Mouse (Mus musculus) brain, embryonic 18.5 days (tissue): Measurements from ENCODE around the gene Nudt19.
"Not testable (repeated sequence)": the region's sequence is repeated elsewhere in the genome, so short reads cannot be mapped to it uniquely, and the experiment has no call there.

Experiments
- DNase-seq: peaks from one replicate; pipeline ENCODE4 v3.0.0-alpha.2; 2012; ENCODE audit warnings: low read depth, low spot score

Nudt19 gene

DNA sequence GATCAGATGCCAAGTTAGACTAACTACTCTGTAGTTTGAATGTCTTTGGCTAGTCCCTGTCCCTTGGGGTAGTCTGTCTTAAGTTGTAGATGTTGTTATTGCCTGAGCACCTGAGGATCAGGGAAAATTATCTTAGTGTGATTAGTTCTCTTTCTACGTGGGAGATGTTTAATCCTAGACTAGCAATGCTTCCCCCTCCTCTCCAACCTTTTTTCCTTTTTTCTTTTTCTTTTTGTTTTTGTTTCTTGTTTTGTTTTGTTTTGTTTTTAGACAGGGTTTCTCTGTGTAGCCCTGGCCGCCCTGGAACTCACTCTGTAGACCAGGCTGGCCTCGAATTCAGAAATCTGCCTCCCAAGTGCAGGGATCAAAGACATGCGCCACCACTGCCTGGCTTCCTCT lies at the start of gene Nudt19:
Nudt19 (minus strand) TSS at position 100 of the 399 bp plus-strand sequence.
- DNase-seq, result no peak

DNA sequence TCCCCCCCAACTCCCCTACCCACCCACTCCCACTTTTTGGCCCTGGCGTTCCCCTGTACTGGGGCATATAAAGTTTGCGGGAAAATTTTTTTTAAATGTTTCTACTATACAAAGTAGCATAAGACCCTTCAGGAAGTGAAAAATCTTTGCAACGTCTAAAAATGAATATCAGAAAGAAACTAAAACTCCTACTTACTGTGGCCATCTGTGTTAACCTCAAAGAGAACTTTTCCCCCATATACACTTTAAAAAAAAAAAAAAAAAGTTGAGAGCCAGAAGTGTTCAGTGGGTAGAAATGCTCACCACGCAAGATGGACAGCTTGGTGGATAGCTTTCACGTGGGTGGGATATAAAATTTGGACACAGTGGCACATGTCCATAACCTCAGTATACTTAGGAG lies 46.7 kb upstream of the Nudt19 start:
- no peak for DNase-seq

DNA sequence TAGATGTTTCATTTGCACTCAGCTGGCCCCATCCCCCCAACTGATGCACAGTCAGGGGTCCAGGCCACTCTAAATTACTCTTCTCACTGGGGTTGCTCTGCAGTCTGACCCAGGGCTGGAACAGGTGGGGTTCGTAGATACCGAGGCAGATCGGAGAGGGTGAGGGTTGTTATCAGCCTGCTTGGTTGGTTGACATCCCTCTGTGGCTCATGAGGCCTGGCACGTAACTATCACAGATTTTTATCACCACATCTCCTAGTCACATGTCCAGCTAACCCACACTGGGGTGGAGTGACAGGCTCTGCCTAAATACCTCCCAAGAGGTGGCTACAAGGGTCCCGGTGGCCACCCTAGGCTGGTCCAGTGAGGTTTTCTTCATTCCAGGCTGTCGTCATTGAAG lies 45.0 kb upstream of the Nudt19 start:
- no peak for DNase-seq

DNA sequence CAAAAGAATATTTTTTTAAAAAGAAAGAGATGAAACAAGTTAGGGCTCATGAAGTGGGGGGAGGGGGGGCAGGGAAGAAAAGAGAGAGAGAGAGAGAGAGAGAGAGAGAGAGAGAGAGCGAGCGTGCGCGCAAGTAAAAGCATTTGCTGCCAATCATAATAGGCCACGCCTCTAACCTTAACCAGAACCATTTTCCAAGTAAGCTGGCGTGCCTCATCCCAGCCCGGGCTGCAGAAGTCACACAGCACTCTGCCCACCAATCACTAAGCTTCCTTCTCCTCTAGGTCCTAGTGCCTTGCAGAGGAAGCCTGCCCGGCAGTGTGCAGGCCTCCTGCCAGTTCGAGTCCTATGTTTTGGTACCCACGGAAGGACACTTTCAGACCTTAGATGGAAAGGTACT lies 43.9 kb upstream of the Nudt19 start:
- no peak for DNase-seq

DNA sequence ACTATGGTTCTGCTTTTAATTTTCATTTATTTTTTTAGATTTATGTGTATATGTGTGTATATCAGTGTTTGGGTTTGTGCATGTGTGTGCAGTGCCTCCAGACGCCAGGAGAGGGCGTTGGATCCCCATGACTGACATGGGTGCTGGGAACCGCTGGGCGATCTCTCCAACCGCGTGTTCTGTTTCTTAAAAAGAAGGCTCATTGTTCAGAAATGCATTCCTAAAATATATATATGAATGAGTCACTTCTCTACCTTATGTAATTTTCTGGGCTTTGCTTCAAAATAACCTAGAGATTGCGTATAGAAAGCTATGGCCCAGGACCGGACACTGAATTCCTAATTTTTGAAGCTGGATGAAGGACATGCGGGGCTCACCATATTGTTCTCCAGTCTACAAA lies 43.4 kb upstream of the Nudt19 start:
- DNase-seq, result no peak

DNA sequence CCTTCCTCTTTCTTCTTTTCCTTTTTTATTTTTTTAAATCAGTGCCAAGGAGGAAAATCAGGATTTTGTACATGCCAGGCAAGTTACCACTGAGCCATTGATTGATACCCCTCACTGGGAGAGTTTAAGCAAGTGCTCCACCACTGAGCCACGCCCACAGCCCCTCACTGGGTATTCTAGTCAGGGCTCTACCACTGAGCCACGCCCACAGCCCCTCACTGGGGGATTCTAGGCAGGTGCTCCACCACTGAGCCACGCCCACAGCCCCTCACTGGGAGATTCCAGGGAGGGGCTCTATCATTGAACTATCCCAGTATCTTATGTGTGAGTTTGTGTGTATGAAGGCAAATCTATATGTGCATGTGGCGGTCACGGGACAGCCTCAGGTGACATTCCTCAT lies 38.2 kb upstream of the Nudt19 start:
- DNase-seq, result no peak

DNA sequence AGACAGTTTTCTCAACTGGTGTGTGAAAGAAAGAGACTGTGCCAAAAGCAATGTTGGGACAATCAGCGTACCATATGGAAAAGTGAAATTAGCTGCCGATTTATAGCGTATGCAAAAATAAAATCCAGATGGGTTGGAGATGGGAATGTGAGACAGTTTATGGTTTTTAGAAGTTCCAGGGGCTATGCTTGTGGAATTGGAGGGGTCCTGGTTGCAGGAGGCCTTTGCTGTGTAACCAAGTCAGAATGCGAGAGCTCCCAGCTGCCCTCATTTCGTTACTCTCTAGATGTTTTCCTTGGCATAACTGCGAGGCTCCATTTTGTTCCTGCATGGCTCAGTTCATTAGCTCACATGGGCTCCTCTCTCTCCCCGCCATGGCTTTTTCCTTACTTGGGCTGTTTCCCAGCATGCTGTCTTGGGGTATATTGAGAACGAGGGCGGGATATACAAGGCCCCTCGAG lies 34.7 kb upstream of the Nudt19 start:
- peak; percentile 39 for DNase-seq

DNA sequence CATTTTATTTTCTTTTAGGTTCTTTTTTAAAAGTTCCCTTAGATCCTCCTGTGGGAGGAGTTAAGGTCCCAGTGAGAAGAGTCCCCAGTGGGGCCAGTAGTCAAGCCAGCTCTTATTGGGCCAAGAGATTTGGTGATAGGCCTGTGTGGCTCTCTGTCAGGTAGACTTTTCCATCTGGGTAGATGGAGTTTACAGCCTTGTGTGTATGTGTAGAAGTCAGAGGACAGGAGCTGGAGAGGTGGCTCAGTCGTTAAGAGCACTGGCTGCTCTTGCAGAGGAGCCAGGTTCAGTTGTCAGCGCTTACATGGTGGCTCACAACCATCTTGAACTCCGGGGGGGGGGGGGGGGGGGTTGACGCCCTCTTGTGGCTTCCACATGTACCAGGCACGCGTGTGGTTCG lies 33.4 kb upstream of the Nudt19 start:
- DNase-seq, result no peak

DNA sequence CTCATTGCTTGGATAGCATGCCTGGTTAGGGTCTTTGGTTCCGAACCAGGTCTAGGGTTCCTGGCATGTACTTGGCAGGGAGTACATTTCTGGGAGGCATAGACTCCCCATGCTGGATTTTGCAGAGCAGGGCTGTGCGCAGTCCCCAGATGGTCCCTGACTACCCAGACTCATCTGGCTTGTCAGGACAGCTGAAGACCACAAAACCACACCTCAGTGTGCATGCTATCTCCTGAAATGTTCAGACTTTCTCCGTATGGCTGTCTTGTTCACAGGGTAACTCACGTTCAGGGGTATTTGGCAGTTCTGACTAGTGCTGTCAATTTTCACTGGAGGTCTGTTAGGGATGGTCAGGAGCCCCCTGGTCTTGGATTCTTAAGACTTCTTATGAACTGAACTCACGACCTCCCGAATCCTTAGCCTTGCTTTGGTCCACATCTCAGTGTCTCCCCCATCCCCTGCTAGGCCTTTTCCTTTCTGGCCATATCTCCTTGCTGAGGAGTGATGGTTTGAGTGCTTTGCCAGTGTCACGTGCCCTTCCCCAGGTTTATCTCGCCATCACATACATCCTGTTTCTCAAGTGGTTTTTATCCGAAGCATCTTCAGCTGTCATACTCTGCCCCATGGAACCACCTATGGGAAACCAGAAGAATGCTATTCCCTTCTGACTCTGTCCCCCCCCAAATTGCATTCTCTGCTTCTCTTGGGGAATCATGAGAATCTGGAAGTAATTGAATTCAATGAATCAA lies 32.8 kb upstream of the Nudt19 start:
- no peak for DNase-seq

DNA sequence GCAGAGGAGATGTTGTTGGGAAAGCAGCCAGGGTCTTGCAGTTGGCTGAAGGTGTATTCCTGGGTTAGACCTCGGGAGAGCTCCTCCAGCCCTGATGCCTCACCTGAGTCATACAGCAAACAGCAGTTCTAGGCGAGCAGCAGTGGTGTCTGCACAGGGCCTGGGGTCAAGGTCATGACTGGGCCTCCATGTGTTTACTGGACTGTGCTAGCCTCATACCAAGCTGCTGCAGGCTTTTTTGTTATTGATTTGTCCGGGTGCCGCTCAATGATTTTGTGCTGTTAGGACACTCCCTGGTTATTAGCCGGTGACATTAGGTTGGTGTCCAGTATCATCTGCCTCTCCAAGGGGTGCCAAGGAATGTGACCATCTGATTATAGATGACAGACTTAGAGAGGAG lies 31.6 kb upstream of the Nudt19 start:
- DNase-seq, result no peak

DNA sequence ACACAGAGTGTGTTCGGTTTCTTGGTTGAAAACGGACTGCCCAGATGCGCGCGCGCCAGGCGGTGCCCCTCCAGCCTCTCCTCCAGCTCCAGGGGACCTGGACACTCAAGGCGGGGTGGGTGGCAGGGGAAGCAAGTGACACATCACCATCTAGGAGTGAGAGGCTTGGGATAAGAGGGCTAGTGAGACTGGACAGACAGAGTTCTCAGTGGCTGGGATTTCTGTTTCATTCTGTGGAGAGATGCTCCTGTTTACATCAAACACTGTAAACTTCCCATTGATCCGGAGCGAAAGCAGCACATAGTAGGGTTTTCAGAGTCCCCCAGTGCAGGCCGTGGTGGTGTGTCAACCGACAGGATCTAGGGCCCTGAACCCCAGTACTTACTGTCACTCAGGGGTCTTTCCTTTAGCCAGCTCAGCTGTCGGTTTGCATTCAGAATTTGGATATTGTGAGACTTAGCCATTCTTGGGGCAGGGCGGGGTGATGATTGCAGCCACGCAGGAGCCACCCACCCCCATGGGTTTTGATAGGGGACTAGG lies 30.9 kb upstream of the Nudt19 start:
- no peak for DNase-seq

DNA sequence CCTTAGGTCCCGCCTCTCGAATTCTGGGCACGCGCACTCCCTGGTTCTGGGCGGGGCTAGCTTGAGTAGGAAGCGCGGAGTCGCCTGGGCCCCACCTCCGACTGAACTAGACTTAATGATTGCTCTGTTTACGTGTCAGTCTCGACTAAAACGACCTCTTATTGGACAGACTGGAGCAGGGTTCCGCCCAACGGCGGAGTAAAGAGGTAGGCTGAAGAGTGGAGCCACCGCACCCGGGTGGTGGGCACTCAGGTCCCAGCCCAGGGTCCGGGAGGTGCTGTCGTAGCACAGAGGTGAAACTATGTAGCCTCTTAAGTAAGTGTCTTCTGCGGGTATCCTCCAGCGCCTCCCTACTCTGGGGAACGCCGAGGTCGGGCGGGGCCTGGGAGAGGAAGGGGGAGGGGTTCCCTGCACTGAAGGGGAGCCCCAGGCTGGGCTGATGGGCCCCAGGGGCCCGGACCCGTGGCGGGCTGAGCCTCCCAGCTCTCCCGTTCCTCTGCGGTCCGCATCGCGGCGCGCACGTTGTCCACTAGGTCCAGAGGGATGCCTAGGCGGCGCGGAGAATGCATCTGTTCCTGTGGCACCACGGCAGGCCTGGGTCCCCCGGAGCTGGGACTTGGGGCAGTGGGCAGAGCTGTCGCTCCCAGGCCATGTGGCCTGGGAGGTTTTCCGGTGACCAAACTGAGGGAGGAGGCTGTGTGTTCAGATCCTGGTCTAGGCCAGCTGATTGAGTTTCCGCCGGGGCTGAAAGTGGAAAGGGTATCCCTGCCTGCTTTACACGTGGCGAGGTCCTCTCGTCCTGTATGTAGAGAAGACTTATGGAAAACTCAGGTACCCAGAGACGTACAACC lies 30.2 kb upstream of the Nudt19 start, which contains the start of gene Ankrd27:
Ankrd27 (plus strand) TSS at position 190 of the 851 bp plus-strand sequence.
- DNase-seq, result peak; percentile 96

DNA sequence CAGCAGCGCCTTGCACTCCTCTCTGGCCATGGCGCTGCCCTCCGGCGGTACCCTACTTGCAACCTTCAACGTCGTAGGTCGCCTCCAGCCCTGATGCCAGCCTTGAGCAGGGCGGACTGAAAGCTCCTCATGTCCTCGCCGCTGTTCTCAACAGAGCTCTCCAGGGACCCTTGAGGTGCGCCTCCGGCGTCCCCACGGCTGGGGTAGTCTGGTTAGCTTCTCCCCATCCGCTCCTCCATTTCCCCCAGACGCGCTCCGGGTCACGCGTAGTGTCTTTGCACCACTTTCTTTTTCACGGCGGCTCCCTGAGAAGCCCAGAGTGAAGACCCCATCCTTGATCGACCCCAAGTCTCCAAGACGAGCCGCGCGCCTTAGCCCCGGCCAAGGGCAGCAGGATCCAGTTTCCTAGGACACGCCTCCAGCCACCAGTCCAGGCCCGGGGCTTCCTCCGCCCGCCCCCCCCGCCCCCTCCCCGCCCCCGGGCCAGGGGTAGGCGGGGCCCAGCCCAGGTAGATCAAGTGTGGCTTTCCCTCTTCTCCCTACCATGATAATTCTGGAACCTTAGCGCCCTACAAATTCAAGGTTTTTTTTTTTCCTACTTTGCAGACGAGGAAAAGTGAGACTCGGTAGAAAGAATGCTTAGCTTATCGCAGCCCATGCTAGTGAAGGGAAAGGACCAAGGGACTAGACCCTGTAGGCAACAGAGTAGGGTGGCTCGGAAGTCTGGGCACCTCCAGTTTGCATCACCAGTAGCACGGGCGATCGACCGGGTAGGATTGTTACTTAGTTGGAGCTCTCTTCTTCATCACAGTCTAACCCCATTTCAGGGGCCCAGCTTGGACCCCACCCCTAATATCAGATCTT lies 29.3 kb upstream of the Nudt19 start, which contains the start of gene Rgs9bp:
Rgs9bp (minus strand) TSS at position 392 of the 864 bp plus-strand sequence.
- DNase-seq, result no peak

DNA sequence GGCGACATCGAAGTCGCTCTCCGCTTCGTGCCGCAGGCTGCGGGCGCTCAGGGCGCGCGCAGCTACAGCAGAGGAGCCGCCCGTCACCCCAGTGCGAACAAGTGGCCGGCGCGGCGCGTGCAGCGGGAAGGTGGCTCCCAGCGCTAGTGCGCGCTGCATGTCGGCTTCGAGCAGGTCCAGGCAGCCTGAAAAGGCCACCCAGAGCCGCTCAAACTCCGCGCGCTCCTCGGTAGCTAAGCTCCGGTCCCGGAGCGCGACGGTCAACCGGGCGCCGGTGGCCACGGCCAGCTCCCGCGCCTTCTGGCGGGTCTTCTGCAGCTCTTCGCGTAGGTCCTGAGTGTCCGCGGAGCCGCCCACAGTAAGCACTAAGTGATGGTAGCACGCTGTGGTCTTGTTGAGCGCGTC lies 28.7 kb upstream of the Nudt19 start:
- no peak for DNase-seq

DNA sequence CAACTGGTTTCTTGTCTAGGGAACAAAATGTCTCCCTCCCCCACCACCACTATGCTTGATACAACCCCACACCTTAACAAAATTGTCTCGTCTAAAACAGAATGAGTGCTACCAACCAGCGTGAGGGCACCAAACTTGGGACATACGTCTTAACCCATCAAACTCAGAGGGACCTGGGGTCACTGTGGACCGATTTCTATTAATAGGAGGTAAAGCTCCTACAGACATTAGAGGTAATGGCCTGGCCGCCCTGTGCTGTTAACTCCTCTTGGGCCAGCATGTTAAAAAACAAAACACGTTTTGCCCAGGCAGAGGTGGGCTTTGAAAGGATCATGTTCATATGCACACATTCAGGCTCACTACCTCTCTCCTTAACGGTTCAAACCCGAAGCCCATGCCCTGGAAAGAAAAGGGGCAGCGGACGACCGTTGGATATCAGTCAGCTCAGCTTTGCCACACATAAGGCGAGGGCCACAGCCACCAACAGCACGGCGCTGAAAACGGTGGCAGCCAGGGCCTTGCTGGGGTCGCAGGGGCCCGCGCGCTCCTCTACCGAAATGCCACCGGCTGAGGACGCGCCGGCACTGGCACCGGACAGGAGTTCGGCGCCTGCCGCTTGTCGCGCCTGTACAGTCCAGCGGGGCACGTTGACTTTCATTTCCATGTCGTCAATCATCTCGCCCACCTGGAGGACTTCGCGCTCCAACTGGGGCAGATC lies 28.1 kb upstream of the Nudt19 start:
- no peak for DNase-seq

DNA sequence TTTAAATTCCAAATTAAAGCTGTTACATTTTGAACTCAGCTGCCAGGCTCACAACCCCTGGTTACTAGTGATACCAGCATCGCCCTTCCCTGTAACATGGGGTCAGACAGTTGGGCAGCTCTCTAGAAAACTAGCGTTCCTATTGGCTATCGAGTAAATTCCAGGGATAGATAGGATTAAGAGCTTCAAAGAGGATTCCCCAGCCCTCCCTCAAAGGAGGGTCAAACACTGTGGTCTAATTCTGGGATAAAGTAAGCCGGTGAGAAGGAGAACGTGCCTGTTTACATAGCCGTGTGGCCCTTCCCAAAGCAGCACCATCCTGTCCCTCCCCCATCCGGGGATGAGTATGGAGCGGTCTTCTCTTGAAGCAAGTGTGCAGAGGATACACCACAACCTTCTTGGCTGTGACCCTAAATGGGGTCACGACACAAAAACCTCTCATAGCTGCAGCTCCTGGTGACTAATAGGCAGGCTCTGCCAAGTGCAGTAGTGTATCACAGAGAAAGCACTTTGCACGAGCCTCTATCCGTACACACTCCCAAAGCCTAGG lies 27.4 kb upstream of the Nudt19 start:
- DNase-seq, result no peak

DNA sequence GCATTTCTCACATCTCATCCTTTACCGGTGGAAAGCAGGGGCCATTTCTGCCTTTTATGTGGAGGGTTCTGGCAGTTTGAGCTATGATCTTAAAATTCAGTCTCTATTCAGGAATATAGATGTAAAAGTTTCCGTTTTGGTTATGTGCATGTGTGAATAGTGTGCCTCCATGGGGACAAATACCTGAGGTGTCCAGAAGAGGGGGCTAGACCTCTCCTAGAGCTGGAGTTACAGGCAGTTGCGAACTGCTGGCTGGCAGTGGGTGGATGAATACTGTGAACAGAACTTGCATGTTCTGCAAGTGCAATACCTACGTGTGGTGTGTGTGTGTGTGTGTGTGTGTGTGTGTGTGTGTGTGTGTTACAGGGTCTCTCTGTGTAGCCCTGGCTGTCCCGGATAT lies 26.6 kb upstream of the Nudt19 start:
- no peak for DNase-seq

DNA sequence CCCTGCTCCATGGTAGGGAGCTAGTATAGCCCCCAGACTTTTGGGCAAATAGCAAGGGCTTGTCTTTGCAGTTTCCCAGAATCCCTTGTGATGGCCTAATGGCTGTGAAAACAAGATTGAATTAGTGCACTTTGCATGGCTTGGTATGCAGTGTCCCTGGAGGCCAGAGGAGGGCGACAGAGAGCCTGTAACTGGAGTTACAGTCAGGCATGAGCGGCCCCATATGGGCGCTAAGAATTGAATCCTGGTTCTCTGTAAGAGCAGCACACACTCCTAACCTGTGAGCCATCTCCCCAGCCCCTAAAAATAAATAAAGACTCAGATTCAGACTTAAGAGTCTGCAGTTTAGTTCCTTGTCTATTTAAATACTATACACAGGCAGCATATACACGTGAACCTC lies 23.7 kb upstream of the Nudt19 start:
- DNase-seq, result no peak

DNA sequence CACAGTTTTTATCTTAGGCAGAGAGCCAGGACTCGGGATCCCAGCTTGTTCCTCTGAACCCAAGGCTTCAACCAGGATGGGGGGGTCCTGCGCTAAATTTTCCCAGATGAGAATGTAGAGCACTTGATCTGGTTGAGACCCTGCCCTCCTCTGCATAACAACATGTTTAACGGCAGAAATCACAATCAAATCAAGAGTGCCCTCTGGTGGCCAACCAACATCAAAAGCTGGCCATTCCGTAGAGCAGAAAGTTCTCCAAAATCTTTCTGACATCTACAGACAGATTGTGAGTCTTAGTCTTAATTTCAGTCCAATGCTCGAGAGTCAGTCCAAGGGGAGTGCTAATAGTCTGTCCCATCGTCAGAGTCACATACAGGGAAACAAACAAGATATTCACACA lies 14.8 kb upstream of the Nudt19 start:
- not testable (repeated sequence) for DNase-seq

DNA sequence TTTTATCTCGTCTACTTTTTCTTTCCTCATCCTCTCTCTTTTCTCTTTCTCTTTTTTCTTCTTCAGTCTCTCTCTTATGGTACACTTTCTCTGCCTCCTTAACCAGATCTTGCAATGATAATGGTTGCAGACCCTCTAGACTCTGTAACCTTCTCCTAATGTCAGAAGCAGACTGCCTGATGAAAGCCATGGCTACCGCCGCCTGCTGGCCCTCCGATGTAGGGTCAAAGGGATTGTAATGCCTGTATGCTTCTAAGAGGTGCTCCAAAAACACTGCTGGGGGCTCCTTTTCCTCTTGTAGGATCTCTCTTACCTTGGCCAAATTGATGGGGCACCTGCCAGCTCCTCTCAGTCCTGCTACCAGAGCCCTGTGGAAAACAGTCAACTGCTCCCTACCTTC lies 13.6 kb upstream of the Nudt19 start:
- DNase-seq, result not testable (repeated sequence)
